31 mouse cellular contexts compared by ENCODE assay signal in the genomic region with DNA sequence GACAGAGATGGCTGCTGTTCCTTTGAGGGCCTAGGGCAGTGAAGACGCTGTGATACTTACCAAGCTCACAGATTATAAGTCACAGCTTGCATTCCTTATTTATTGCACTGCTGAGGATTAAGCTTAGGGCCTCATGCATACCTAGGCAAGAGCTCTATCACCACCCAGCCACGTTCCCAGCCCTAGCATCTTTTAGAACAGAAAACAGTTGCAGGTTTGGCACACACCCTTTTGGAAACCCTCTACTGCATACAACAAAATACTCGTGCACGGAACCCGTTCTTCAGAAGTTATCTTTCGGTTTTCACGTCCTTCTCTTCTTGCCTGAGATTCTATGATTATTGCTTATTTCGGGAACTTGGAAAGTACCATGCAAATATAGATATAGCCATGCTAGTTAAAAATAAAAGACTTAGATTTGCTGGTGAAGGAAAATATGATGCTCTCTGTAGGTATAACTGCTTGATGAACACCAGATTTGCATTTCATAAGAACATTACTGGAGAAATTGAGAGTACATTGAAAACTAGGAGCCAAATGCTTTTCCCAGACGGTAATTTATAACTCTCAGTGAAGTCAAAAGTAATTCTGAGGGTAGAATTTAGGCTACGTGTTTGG.
"Had no signal": no experiment of that assay in that cellular context is flagged by ENCODE, and none has a peak within 500 bp of the region (broad histone marks: within the 10 kb centered on the region; RNA-seq: fewer than 3 reads in every experiment).

No protein-coding gene starts in this region.

- H3K4me2 ChIP-seq: limb, embryonic 12.5 days; limb, embryonic 13.5 days; limb, embryonic 15.5 days; liver, embryonic 11.5 days; liver, embryonic 12.5 days; liver, embryonic 13.5 days; liver, embryonic 15.5 days; lung, embryonic 14.5 days; lung, embryonic 15.5 days; midbrain, embryonic 11.5 days; midbrain, embryonic 12.5 days; midbrain, embryonic 13.5 days; midbrain, embryonic 15.5 days had no signal

- H3K4me3 ChIP-seq: limb, embryonic 10.5 days; limb, embryonic 12.5 days; limb, embryonic 13.5 days; limb, embryonic 15.5 days; liver, embryonic 12.5 days; liver, embryonic 13.5 days; liver, embryonic 15.5 days; lung, embryonic 15.5 days; megakaryocyte, embryonic 14.5 days; midbrain, embryonic 10.5 days; midbrain, embryonic 12.5 days; midbrain, embryonic 13.5 days; midbrain, embryonic 15.5 days; myocyte had no signal

- ATAC-seq: liver, embryonic 12.5 days; liver, postnatal 0 days; lung, postnatal 0 days; midbrain, embryonic 13.5 days; midbrain, embryonic 15.5 days; midbrain, embryonic 16.5 days had no signal

- H3K36me3 ChIP-seq: limb, embryonic 10.5 days; limb, embryonic 12.5 days; limb, embryonic 13.5 days; limb, embryonic 15.5 days; liver, embryonic 12.5 days; liver, embryonic 13.5 days; liver, embryonic 15.5 days; lung, embryonic 15.5 days; midbrain, embryonic 10.5 days; midbrain, embryonic 12.5 days; midbrain, embryonic 13.5 days; midbrain, embryonic 15.5 days had no signal

- H3K9ac ChIP-seq: limb, embryonic 12.5 days; limb, embryonic 13.5 days; limb, embryonic 15.5 days; liver, embryonic 12.5 days; liver, embryonic 13.5 days; liver, embryonic 14.5 days; liver, embryonic 15.5 days; liver, postnatal 0 days; lung, embryonic 14.5 days; lung, embryonic 15.5 days; midbrain, embryonic 12.5 days; midbrain, embryonic 13.5 days; midbrain, embryonic 15.5 days had no signal

- H3K27me3 ChIP-seq: limb, embryonic 12.5 days; limb, embryonic 13.5 days; limb, embryonic 15.5 days; liver, embryonic 12.5 days; liver, embryonic 15.5 days; lung, embryonic 15.5 days; megakaryocyte, embryonic 14.5 days; midbrain, embryonic 12.5 days; midbrain, embryonic 13.5 days; midbrain, embryonic 15.5 days had no signal

- H3K27ac ChIP-seq: limb, embryonic 10.5 days; limb, embryonic 12.5 days; limb, embryonic 13.5 days; limb, embryonic 15.5 days; liver, embryonic 12.5 days; liver, embryonic 13.5 days; liver, embryonic 14.5 days; liver, embryonic 15.5 days; lung, embryonic 15.5 days; macrophage; midbrain, embryonic 10.5 days; midbrain, embryonic 12.5 days; midbrain, embryonic 13.5 days; midbrain, embryonic 15.5 days had no signal

- H3K4me1 ChIP-seq: limb, embryonic 10.5 days; limb, embryonic 12.5 days; limb, embryonic 13.5 days; limb, embryonic 15.5 days; liver, embryonic 12.5 days; liver, embryonic 13.5 days; liver, embryonic 15.5 days; lung, embryonic 15.5 days; midbrain, embryonic 10.5 days; midbrain, embryonic 12.5 days; midbrain, embryonic 13.5 days; midbrain, embryonic 15.5 days had no signal

- DNase-seq: left cerebral cortex, postnatal 4 days; liver; liver, embryonic 13.5 days; liver, postnatal 0 days; lung, adult 18-20 months; lung, adult 2 months; lung, embryonic 14.5 days; lung, postnatal 10 days; lung, postnatal 14 days; lung, postnatal 36 days; lung, postnatal 4 days; midbrain, embryonic 14.5 days had no signal

- H3K9me3 ChIP-seq: limb, embryonic 10.5 days; limb, embryonic 12.5 days; limb, embryonic 13.5 days; limb, embryonic 15.5 days; liver, embryonic 12.5 days; liver, embryonic 13.5 days; liver, embryonic 15.5 days; lung, embryonic 15.5 days; midbrain, embryonic 10.5 days; midbrain, embryonic 12.5 days; midbrain, embryonic 13.5 days; midbrain, embryonic 15.5 days had no signal
